ENCODE assay signal across 18 mouse cellular contexts in the genomic region with DNA sequence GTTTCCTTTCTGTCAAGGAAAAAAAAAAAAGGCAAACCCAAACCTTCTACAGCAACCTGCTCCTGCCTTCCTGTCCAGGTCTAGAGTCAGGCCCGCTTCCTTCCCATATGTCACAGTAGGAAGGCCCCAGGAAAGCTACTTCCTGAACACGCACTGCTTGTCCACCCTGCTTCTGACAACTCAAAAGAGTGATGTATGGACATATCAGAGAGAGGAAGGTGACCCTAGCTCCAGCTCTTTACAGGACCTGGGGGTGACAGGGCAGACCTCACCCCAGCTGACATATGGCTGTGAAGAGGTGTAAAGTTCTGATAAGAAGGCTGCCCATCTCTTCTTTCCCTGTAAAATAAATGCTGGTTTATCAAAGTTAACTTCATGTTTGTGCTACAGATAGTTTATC.
DNase-seq lines count a peak whose midpoint lies in the region; ATAC-seq lines count a peak whose summit lies in the region.
"Had no signal": no experiment of that assay in that cellular context is flagged by ENCODE, and none has a peak within 500 bp of the region (broad histone marks: within the 10 kb centered on the region; RNA-seq: fewer than 3 reads in every experiment).

No protein-coding gene starts in this region.

- peak; percentile 58 for ATAC-seq in lung, embryonic 16.5 days (ENCODE audit: low read depth)
- 0 out of 2 replicates have a peak, but pooled peaks have one; percentile 47 for ATAC-seq in kidney, embryonic 15.5 days (replicated peaks; ENCODE audit: low FRiP score)
- ATAC-seq in liver, embryonic 16.5 days (ENCODE audit: low read depth) = peak; percentile 64
- ATAC-seq: forebrain, embryonic 13.5 days had no signal

- H3K9me3 ChIP-seq in lung, embryonic 16.5 days (ENCODE audit: control insufficient read depth, low read length) = no peaks in the 10 kb centered on the region
- H3K9me3 ChIP-seq in kidney, embryonic 15.5 days (replicated peaks) = no peaks in the 10 kb centered on the region
- no peaks in the 10 kb centered on the region for H3K9me3 ChIP-seq in liver, embryonic 16.5 days (replicated peaks; ENCODE audit: control insufficient read depth, low read length)
- H3K9me3 ChIP-seq: forebrain, embryonic 13.5 days; limb, embryonic 12.5 days; midbrain, embryonic 12.5 days had no signal

- H3K4me2 ChIP-seq in lung, embryonic 16.5 days (ENCODE audit: low read depth, low read length) = no peak overlapping the region
- H3K4me2 ChIP-seq in kidney, embryonic 15.5 days = no peak overlapping the region
- H3K4me2 ChIP-seq in liver, embryonic 16.5 days (ENCODE audit: low read depth, low read length) = no peak overlapping the region
- H3K4me2 ChIP-seq: forebrain, embryonic 13.5 days; heart, embryonic 11.5 days; hindbrain, embryonic 14.5 days; limb, embryonic 12.5 days; midbrain, embryonic 12.5 days had no signal

- DNase-seq in adrenal gland, postnatal 10 days = peak; percentile 17
- DNase-seq in adrenal gland, postnatal 14 days = no peak
- DNase-seq in lung, postnatal 14 days = no peak
- DNase-seq in ovary, adult 18-20 months (ENCODE audit: low spot score) = no peak
- DNase-seq in gastrocnemius, postnatal 36 days = no peak
- DNase-seq: cerebellum, adult 18-20 months; gastrocnemius, adult 2 months; right cerebral cortex, postnatal 14 days had no signal

- H3K4me1 ChIP-seq in lung, embryonic 16.5 days (replicated peaks; ENCODE audit: control insufficient read depth, insufficient read depth, low read length) = peaks cover 41% of the 10 kb centered on the region
- H3K4me1 ChIP-seq in kidney, embryonic 15.5 days = peaks cover 42% of the 10 kb centered on the region
- H3K4me1 ChIP-seq in liver, embryonic 16.5 days (ENCODE audit: control insufficient read depth, low read depth, low read length) = peaks cover 8% of the 10 kb centered on the region

- intact Hi-C loops in gastrocnemius, postnatal 36 days (cut with DNase I) = loop anchor here (5.0 kb wide), 1 partner anchor 124 kb away; no protein-coding TSS in a partner anchor

- H3K36me3 ChIP-seq in lung, embryonic 16.5 days (ENCODE audit: control insufficient read depth, insufficient read depth, low read length) = no peaks in the 10 kb centered on the region
- no peaks in the 10 kb centered on the region for H3K36me3 ChIP-seq in kidney, embryonic 15.5 days
- no peaks in the 10 kb centered on the region for H3K36me3 ChIP-seq in liver, embryonic 16.5 days (ENCODE audit: control insufficient read depth, insufficient read depth)
- H3K36me3 ChIP-seq: limb, embryonic 12.5 days; midbrain, embryonic 12.5 days had no signal

- 76% methylated on average over 2 of the region's 2 CpGs for WGBS in lung, embryonic 16.5 days
- 67% methylated on average over 2 of the region's 2 CpGs for WGBS in kidney, embryonic 15.5 days
- 47% methylated on average over 2 of the region's 2 CpGs for WGBS in liver, embryonic 16.5 days (ENCODE audit: insufficient replicate concordance)

- no peaks in the 10 kb centered on the region for H3K27me3 ChIP-seq in lung, embryonic 16.5 days (ENCODE audit: control insufficient read depth, insufficient read depth, low read depth, low read length)
- 0 out of 2 replicates have a peak, but pooled peaks cover 3% of the 10 kb centered on the region for H3K27me3 ChIP-seq in kidney, embryonic 15.5 days
- H3K27me3 ChIP-seq in liver, embryonic 16.5 days (ENCODE audit: control insufficient read depth, insufficient read depth, low read depth, low read length) = no peaks in the 10 kb centered on the region

- no peak overlapping the region for H3K9ac ChIP-seq in lung, embryonic 16.5 days (ENCODE audit: low read length)
- H3K9ac ChIP-seq in kidney, embryonic 15.5 days = no peak overlapping the region
- H3K9ac ChIP-seq in liver, embryonic 16.5 days (ENCODE audit: low read depth, low read length) = no peak overlapping the region
- H3K9ac ChIP-seq: forebrain, embryonic 13.5 days; hindbrain, embryonic 14.5 days; limb, embryonic 12.5 days; midbrain, embryonic 12.5 days had no signal

- H3K4me3 ChIP-seq in lung, embryonic 16.5 days (ENCODE audit: low read length) = no peak overlapping the region
- H3K4me3 ChIP-seq in kidney, embryonic 15.5 days (replicated peaks) = no peak overlapping the region
- H3K4me3 ChIP-seq in liver, embryonic 16.5 days (ENCODE audit: low read depth, low read length) = no peak overlapping the region
- H3K4me3 ChIP-seq: forebrain, embryonic 13.5 days; gastrocnemius, adult 2 months; limb, embryonic 12.5 days; midbrain, embryonic 12.5 days; myocyte had no signal

- peak overlapping the region; percentile 46 for H3K27ac ChIP-seq in lung, embryonic 16.5 days (ENCODE audit: low read length)
- H3K27ac ChIP-seq in kidney, embryonic 15.5 days = 0 out of 2 replicates have a peak overlapping the region, but pooled peaks have one; percentile 37
- no peak overlapping the region for H3K27ac ChIP-seq in liver, embryonic 16.5 days (ENCODE audit: low read length)
- H3K27ac ChIP-seq: forebrain, embryonic 13.5 days; kidney, postnatal 0 days; limb, embryonic 12.5 days; midbrain, embryonic 12.5 days had no signal
